In genomic region chr2:128726067-128726466, GRCm38 (mm10) we compare ENCODE assay signal across 21 mouse cellular contexts. TPM values are rescaled to one million over a fixed set of nuclear protein-coding genes. Genes with fewer than 3 reads are reported as not detected.
"Had no signal": no experiment of that assay in that cellular context is flagged by ENCODE, and none has a peak within 500 bp of the region (broad histone marks: within the 10 kb centered on the region; RNA-seq: fewer than 3 reads in every experiment).

No protein-coding gene starts in this region.

- H3K36me3 ChIP-seq: liver, embryonic 13.5 days; midbrain, embryonic 10.5 days; midbrain, embryonic 13.5 days; neural tube, embryonic 13.5 days; stomach, embryonic 15.5 days had no signal

- H3K27ac ChIP-seq: layer of hippocampus, adult 2 months; liver, embryonic 13.5 days; midbrain, embryonic 10.5 days; midbrain, embryonic 13.5 days; neural tube, embryonic 13.5 days; stomach, embryonic 15.5 days had no signal

- ATAC-seq: midbrain, embryonic 13.5 days; midbrain, embryonic 16.5 days had no signal

- H3K9me3 ChIP-seq: liver, embryonic 13.5 days; midbrain, embryonic 10.5 days; stomach, embryonic 15.5 days had no signal

- H3K27me3 ChIP-seq: liver, embryonic 13.5 days; midbrain, embryonic 13.5 days; neural tube, embryonic 13.5 days; stomach, embryonic 15.5 days had no signal

- H3K4me3 ChIP-seq: layer of hippocampus, adult 2 months; liver, embryonic 13.5 days; megakaryocyte, embryonic 14.5 days; midbrain, embryonic 10.5 days; midbrain, embryonic 13.5 days; myocyte; neural tube, embryonic 13.5 days; stomach, embryonic 15.5 days had no signal

- H3K9ac ChIP-seq: liver, embryonic 13.5 days; midbrain, embryonic 13.5 days; neural tube, embryonic 13.5 days; stomach, embryonic 15.5 days had no signal

- DNase-seq: kidney, adult 18-20 months; kidney, adult 9 months; kidney, postnatal 25 days; layer of hippocampus, adult 9-11 months; liver, embryonic 13.5 days; lung, adult 2 months; lung, postnatal 36 days; right cerebral cortex, postnatal 14 days; right cerebral cortex, postnatal 4 days; spleen, adult 18-20 months; thymus, postnatal 25 days had no signal

- H3K4me2 ChIP-seq: liver, embryonic 13.5 days; midbrain, embryonic 13.5 days; neural tube, embryonic 13.5 days; stomach, embryonic 15.5 days had no signal

- H3K4me1 ChIP-seq: liver, embryonic 13.5 days; megakaryocyte, embryonic 14.5 days; midbrain, embryonic 10.5 days; midbrain, embryonic 13.5 days; stomach, embryonic 15.5 days had no signal

RNA-seq across cellular contexts. Expression of gene Mertk, which starts 27.3 kb away (rescaled TPM):
- total RNA-seq: monocyte, adult 5-6 weeks; neutrophil, adult 5-6 weeks had no signal
